Mouse (Mus musculus) olfactory bulb, adult 2 months (tissue): ENCODE data around the gene Cdc14a.

Experiments used
- CTCF ChIP-seq: fragments of 200-500 bp; IDR thresholded peaks from 2 replicates; pipeline ENCODE4 v1.5.1; 2012; ENCODE audit warnings: low read depth, mild to moderate bottlenecking, low read length, moderate library complexity; ENCODE audit not compliant: insufficient read depth
- POLR2A ChIP-seq: fragments of 200-500 bp; IDR thresholded peaks from 2 replicates; pipeline ENCODE4 v1.6.1; 2012; ENCODE audit warnings: mild to moderate bottlenecking, low read depth, low read length, moderate library complexity; ENCODE audit not compliant: insufficient read depth

DNA sequence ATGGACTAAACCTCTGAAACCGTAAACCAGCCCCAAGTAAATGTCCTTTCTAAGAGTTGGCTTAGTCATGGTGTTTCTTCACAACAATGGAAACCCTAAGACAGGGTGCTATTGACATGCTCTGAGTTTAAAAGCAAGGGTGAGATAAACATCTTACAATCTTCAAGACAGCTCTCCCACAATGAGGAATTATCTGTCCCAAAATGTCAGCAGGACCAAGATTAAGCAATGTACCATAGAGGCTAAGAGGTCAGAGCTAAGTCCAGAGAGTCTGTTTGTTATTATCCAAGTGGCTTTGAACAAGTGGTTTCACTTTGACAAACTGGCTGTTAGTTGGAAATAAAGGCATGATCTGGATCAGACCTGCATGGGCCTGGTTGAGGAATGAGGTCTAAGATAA is 159.9 kb downstream of the Cdc14a start:
- TF ChIP-seq POLR2A (no peak), CTCF (no peak)
